Mouse (Mus musculus) thymus, adult 2 months (tissue): Measurements from ENCODE around the gene Otud3.

Source experiments
- CTCF ChIP-seq: fragments of 200-500 bp; IDR thresholded peaks from 2 replicates; pipeline ENCODE4 v1.5.1; 2012; ENCODE audit warnings: mild to moderate bottlenecking, control low read depth, low read length, moderate library complexity, borderline replicate concordance; ENCODE audit not compliant: control insufficient read depth, poor library complexity, insufficient read depth; ENCODE audit errors: extremely low read depth
- POLR2A ChIP-seq: fragments of 200-500 bp; IDR thresholded peaks from 2 replicates; pipeline ENCODE4 v1.6.1; 2012; ENCODE audit warnings: mild to moderate bottlenecking, low read length, control low read depth, moderate library complexity; ENCODE audit not compliant: control insufficient read depth, poor library complexity, insufficient read depth; ENCODE audit errors: extremely low read depth

- no peak for TF ChIP-seq POLR2A
- peak; percentile 46; the same call in 1 of the 2 replicates for TF ChIP-seq CTCF
These were observed 57.3 kb downstream of the Otud3 start for GRCm38 (mm10) chr4:138856491-138856890.
